24 mouse cellular contexts compared by ENCODE assay signal in the genomic region with DNA sequence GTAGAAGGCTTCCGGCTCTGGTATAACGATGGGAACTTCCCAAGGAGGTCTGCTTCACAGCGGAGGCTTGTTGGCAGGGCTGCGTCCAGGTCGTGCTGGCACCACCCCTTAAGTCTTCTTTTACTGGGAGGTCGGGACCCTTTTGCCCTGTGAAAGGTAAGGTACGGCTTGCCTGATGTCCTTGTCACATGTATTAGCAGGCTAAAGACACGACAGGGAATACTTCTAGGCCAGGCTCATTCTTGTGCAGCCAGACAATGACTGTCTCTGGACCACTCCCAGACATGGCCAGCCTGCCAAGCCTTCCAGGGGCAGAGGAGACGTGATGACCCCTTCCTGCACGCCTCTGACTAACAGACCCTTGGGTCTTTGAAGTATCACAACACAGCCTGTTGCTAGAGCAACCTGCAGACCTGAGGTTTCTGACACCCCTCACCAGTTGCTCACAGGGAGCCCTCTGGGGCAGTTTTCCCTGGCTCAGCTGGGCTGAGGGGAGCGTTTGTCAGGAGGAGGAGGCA. TPM values are rescaled to one million over a fixed set of nuclear protein-coding genes. Genes with fewer than 3 reads are reported as not detected.
DNase-seq lines count a peak whose midpoint lies in the region; ATAC-seq and TF ChIP-seq lines count a peak whose summit lies in the region.
"Had no signal": no experiment of that assay in that cellular context is flagged by ENCODE, and none has a peak within 500 bp of the region (broad histone marks: within the 10 kb centered on the region; RNA-seq: fewer than 3 reads in every experiment).

No protein-coding gene starts in this region.

- H3K4me3 ChIP-seq in heart, adult 2 months, result no peak overlapping the region
- H3K4me3 ChIP-seq in intestine, embryonic 16.5 days (ENCODE audit: low read length), result no peak overlapping the region
- no peak overlapping the region for H3K4me3 ChIP-seq in intestine, postnatal 0 days (ENCODE audit: low read depth, low read length)
- H3K4me3 ChIP-seq: erythroblast, embryonic 14.5 days; limb, embryonic 12.5 days; liver, embryonic 12.5 days; neural tube, embryonic 13.5 days had no signal

- no peaks in the 10 kb centered on the region for H3K79me2 ChIP-seq in heart, adult 2 months (replicated peaks; ENCODE audit: control insufficient read depth, insufficient read depth, low read length)

- no peaks in the 10 kb centered on the region for H3K27me3 ChIP-seq in heart, adult 2 months (ENCODE audit: control insufficient read depth, insufficient read depth, low read length)
- H3K27me3 ChIP-seq in intestine, embryonic 16.5 days (replicated peaks; ENCODE audit: control insufficient read depth, insufficient read depth, low read length), result no peaks in the 10 kb centered on the region
- no peaks in the 10 kb centered on the region for H3K27me3 ChIP-seq in intestine, postnatal 0 days (replicated peaks; ENCODE audit: control insufficient read depth, insufficient read depth, low read length)
- H3K27me3 ChIP-seq: CH12.LX; limb, embryonic 12.5 days; neural tube, embryonic 13.5 days had no signal

- no peak overlapping the region for H3K9ac ChIP-seq in heart, adult 2 months (ENCODE audit: low read depth, low read length)
- 0 out of 2 replicates have a peak overlapping the region, but pooled peaks have one; percentile 16 for H3K9ac ChIP-seq in intestine, embryonic 16.5 days (ENCODE audit: low read depth, low read length)
- no peak overlapping the region for H3K9ac ChIP-seq in intestine, postnatal 0 days (ENCODE audit: low read depth, low read length)
- H3K9ac ChIP-seq: limb, embryonic 12.5 days; liver, embryonic 12.5 days; lung, embryonic 14.5 days; neural tube, embryonic 13.5 days had no signal

- no peaks in the 10 kb centered on the region for H3K36me3 ChIP-seq in heart, adult 2 months (ENCODE audit: control insufficient read depth, insufficient read depth, low read length)
- H3K36me3 ChIP-seq in intestine, embryonic 16.5 days (ENCODE audit: control insufficient read depth, insufficient read depth, low read length), result no peaks in the 10 kb centered on the region
- no peaks in the 10 kb centered on the region for H3K36me3 ChIP-seq in intestine, postnatal 0 days (ENCODE audit: control insufficient read depth, insufficient read depth)
- H3K36me3 ChIP-seq: limb, embryonic 12.5 days; liver, embryonic 12.5 days; neural tube, embryonic 13.5 days had no signal

- peaks cover 27% of the 10 kb centered on the region for H3K4me1 ChIP-seq in heart, adult 2 months (ENCODE audit: control insufficient read depth, insufficient read depth, low read length)
- H3K4me1 ChIP-seq in intestine, embryonic 16.5 days (ENCODE audit: control insufficient read depth, insufficient read depth, low read length), result peaks cover 5% of the 10 kb centered on the region; the same call in 1 of the 2 replicates
- peaks cover 9% of the 10 kb centered on the region; the same call in 1 of the 2 replicates for H3K4me1 ChIP-seq in intestine, postnatal 0 days (replicated peaks; ENCODE audit: control insufficient read depth, insufficient read depth, low read length)
- H3K4me1 ChIP-seq: liver, embryonic 12.5 days had no signal

- no peak for TF ChIP-seq EP300 in heart, adult 2 months (IDR thresholded peaks at IDR 0.05; ENCODE audit: insufficient read depth, low read depth, low read length)

- H3K9me3 ChIP-seq in intestine, embryonic 16.5 days (ENCODE audit: control insufficient read depth, low read length), result no peaks in the 10 kb centered on the region
- no peaks in the 10 kb centered on the region for H3K9me3 ChIP-seq in intestine, postnatal 0 days (ENCODE audit: control insufficient read depth)
- H3K9me3 ChIP-seq: limb, embryonic 12.5 days; liver, embryonic 12.5 days; neural tube, embryonic 13.5 days had no signal

- WGBS in heart, adult 2 months, result 60% methylated on average over 11 of the region's 11 CpGs
- 69% methylated on average over 11 of the region's 11 CpGs for WGBS in intestine, embryonic 16.5 days
- 70% methylated on average over 11 of the region's 11 CpGs for WGBS in intestine, postnatal 0 days

- ATAC-seq in intestine, embryonic 16.5 days, result no peak
- no peak for ATAC-seq in intestine, postnatal 0 days
- ATAC-seq: forebrain, embryonic 16.5 days; liver, embryonic 12.5 days had no signal

- DNase-seq in heart, adult 2 months, result no peak
- DNase-seq in heart, postnatal 36 days, result no peak
- DNase-seq in NIH3T3 (ENCODE audit: low read depth), result peak; percentile 58
- DNase-seq in heart, postnatal 14 days, result peak; percentile 28 to 45
- DNase-seq in kidney, postnatal 4 days, result no peak
- DNase-seq in adrenal gland, postnatal 4 days (ENCODE audit: low spot score in 2 of 2), result no peak
- DNase-seq: cerebellum, adult 9-10 months; gastrocnemius, postnatal 36 days; kidney, adult 11 months; lung, embryonic 14.5 days; spleen, adult 18-20 months; thymus, adult 18-20 months had no signal

- TF ChIP-seq CTCF in heart, adult 2 months (IDR thresholded peaks at IDR 0.05), result no peak
- no peak for TF ChIP-seq CTCF in intestine, postnatal 0 days (IDR thresholded peaks at IDR 0.05; ENCODE audit: low read depth)

- TF ChIP-seq POLR2A in heart, adult 2 months (IDR thresholded peaks at IDR 0.05; ENCODE audit: insufficient read depth, low read depth, low read length), result no peak

- H3K27ac ChIP-seq in heart, adult 2 months, result peak overlapping the region; percentile 77
- no peak overlapping the region for H3K27ac ChIP-seq in intestine, embryonic 16.5 days (ENCODE audit: low read length)
- H3K27ac ChIP-seq in intestine, postnatal 0 days (ENCODE audit: low read depth, low read length), result no peak overlapping the region
- H3K27ac ChIP-seq: limb, embryonic 12.5 days; liver, embryonic 12.5 days; neural tube, embryonic 13.5 days had no signal

- H3K4me2 ChIP-seq in intestine, embryonic 16.5 days (ENCODE audit: low read depth, low read length), result no peak overlapping the region
- no peak overlapping the region for H3K4me2 ChIP-seq in intestine, postnatal 0 days (replicated peaks; ENCODE audit: low read depth)
- H3K4me2 ChIP-seq: limb, embryonic 12.5 days; liver, embryonic 12.5 days; lung, embryonic 14.5 days; midbrain, embryonic 11.5 days; neural tube, embryonic 13.5 days had no signal

- intact Hi-C loops in heart, adult 2 months (cut with DNase I), result loop anchor here (2.0 kb wide), 2 partner anchors 21 to 53 kb away; no protein-coding TSS in a partner anchor
- intact Hi-C loops in heart, postnatal 36 days (cut with DNase I), result loop anchor here (2.0 kb wide), 1 partner anchor 53 kb away; no protein-coding TSS in a partner anchor
- intact Hi-C loops in heart, postnatal 14 days (cut with DNase I), result loop anchor here (5.0 kb wide), 1 partner anchor 52 kb away; no protein-coding TSS in a partner anchor

RNA-seq across cellular contexts. Expression of gene Lrrc32, which starts 54.8 kb away (rescaled TPM):
- 10 to 100 TPM; 13.6 to 13.7 TPM for total RNA-seq in heart, adult 2 months (2021)
- 14.5 and 21.9 TPM in 2 replicates for polyA plus RNA-seq in heart, adult 2 months (2012; rRNA removed)
- 10 to 100 TPM; 14.6 to 15.8 TPM for total RNA-seq in heart, postnatal 36 days (2021)
- polyA plus RNA-seq in intestine, embryonic 16.5 days (2015; fragmentation: Nextera tagmentation; extraction: Ambion mirVana), result 11.3 and 13.7 TPM in 2 replicates
- polyA plus RNA-seq in intestine, postnatal 0 days (2015; fragmentation: Nextera tagmentation; extraction: Ambion mirVana), result 6.3 and 6.9 TPM in 2 replicates
- total RNA-seq in heart, postnatal 14 days (2021), result 10 to 100 TPM; 11.9 to 15.4 TPM
- total RNA-seq in adrenal gland, postnatal 4 days (2021), result 10 to 100 TPM; 27.4 to 28.7 TPM
- total RNA-seq: common myeloid progenitor, adult 5-6 weeks; MEL; monocyte, adult 5-6 weeks had no signal

Comparison
In these comparisons a context has a peak if more than half of its experiments do, and no peak if none do; other contexts are left out.
1. DNase-seq: peak in NIH3T3 (single experiment) and heart, postnatal 14 days (2 of 2); none in heart, adult 2 months (0 of 2), heart, postnatal 36 days (0 of 2), kidney, postnatal 4 days (0 of 2) and adrenal gland, postnatal 4 days (0 of 2).